Mouse (Mus musculus) stomach, postnatal 0 days (tissue): Measurements from ENCODE around the gene Mctp1.

Experiments used
- CTCF ChIP-seq: IDR thresholded peaks from 2 replicates; pipeline ENCODE4 v1.5.1; 2016; ENCODE audit warnings: antibody characterized with exemption, low read depth, mild to moderate bottlenecking, moderate library complexity
- EP300 ChIP-seq: optimal IDR thresholded peaks from 2 replicates; pipeline ENCODE3; 2016; ENCODE audit warnings: antibody characterized with exemption

GRCm38 (mm10) chr13:76391920-76392319 is 7.6 kb downstream of the Mctp1 start:
- TF ChIP-seq CTCF (no peak), EP300 (no peak)
